Comparison of ENCODE assay signal across 8 mouse cellular contexts in the genomic region with DNA sequence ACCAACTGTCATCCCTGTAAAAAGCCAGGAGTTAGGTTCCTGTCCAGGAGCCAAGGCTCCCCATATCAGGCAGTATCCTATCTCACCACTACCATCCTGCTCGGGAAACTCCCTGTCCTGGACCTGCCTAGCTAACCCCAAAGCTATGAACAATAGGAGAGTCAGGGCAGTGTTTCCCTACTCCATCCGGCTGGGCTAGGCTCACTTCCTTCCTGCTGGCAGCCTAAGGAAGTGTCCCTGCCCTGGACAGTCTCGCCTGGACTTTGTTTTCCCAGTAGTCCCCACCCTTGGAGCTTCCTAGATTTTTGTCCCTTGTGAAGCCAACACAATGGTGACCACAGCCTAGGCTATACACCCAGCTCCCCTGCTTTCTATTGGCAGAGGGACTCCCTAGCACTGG. TPM values are rescaled to one million over a fixed set of nuclear protein-coding genes. Genes with fewer than 3 reads are reported as not detected.
DNase-seq lines count a peak whose midpoint lies in the region; ATAC-seq and TF ChIP-seq lines count a peak whose summit lies in the region.

No protein-coding gene starts in this region.

- peak overlapping the region; percentile 91 for H3K27ac ChIP-seq in embryonic facial prominence, embryonic 13.5 days

- WGBS in embryonic facial prominence, embryonic 13.5 days: 57% methylated on average over 3 of the region's 3 CpGs
- 38% methylated on average over 3 of the region's 3 CpGs for WGBS in lung, adult 2 months

- DNase-seq in adrenal gland, adult 2 months: peak; percentile 61
- DNase-seq in adrenal gland, adult 8-10 months: no peak
- peak; percentile 65 for DNase-seq in kidney, adult 18-20 months
- peak; percentile 48 for DNase-seq in lung, adult 2 months
- no peak for DNase-seq in T-cell, adult 2 months (ENCODE audit: low spot score)
- DNase-seq in testis, postnatal 14 days (ENCODE audit: low spot score): no peak

- no peaks in the 10 kb centered on the region for H3K27me3 ChIP-seq in embryonic facial prominence, embryonic 13.5 days

- no peaks in the 10 kb centered on the region for H3K9me3 ChIP-seq in embryonic facial prominence, embryonic 13.5 days

- peak overlapping the region; percentile 83; the same call in 1 of the 2 replicates for H3K4me3 ChIP-seq in embryonic facial prominence, embryonic 13.5 days
- H3K4me3 ChIP-seq in lung, adult 2 months (replicated peaks; ENCODE audit: extremely low read depth, low read depth, low read length): peak overlapping the region; percentile 76

- TF ChIP-seq CTCF in lung, adult 2 months (IDR thresholded peaks at IDR 0.05; ENCODE audit: insufficient read depth, low read length): no peak

- H3K9ac ChIP-seq in embryonic facial prominence, embryonic 13.5 days: no peak overlapping the region; the same call in 1 of the 2 replicates

- ATAC-seq in embryonic facial prominence, embryonic 13.5 days (ENCODE audit: insufficient number of reproducible peaks, insufficient read depth, low FRiP score, low TSS enrichment, low read depth): no peak
- no peak for ATAC-seq in frontal cortex, adult (ENCODE audit: low TSS enrichment)

- H3K36me3 ChIP-seq in embryonic facial prominence, embryonic 13.5 days: peaks cover 37% of the 10 kb centered on the region

- peak overlapping the region; percentile 88; the same call in 1 of the 2 replicates for H3K4me2 ChIP-seq in embryonic facial prominence, embryonic 13.5 days

- peak; percentile 51; the same call in 1 of the 2 replicates for TF ChIP-seq POLR2A in lung, adult 2 months (IDR thresholded peaks at IDR 0.05; ENCODE audit: borderline replicate concordance, extremely low read depth, low read depth, low read length)

- peaks cover 63% of the 10 kb centered on the region for H3K4me1 ChIP-seq in embryonic facial prominence, embryonic 13.5 days
- peaks cover 17% of the 10 kb centered on the region for H3K4me1 ChIP-seq in lung, adult 2 months (ENCODE audit: control insufficient read depth, insufficient read depth, low read length)

RNA-seq across cellular contexts. Expression of a gene that starts 0.9 kb away (rescaled TPM):
- 10 to 100 TPM; 36.8 to 52.8 TPM for total RNA-seq in adrenal gland, adult 2 months (2021)
- 92.1 and 102 TPM in 2 replicates for polyA plus RNA-seq in adrenal gland, adult 2 months (2012; rRNA removed)
- total RNA-seq in adrenal gland, adult 8-10 months (2022): 10 to 100 TPM; 27.3 to 47.0 (median 36.3) TPM
- polyA plus RNA-seq in embryonic facial prominence, embryonic 13.5 days (2015; fragmentation: Nextera tagmentation; extraction: Ambion mirVana): 118 TPM in 2 replicates
- polyA plus RNA-seq in lung, adult 2 months (2012; rRNA removed): 235 and 342 TPM in 2 replicates

RNA-seq across cellular contexts. Expression of a gene that starts 3.8 kb away (rescaled TPM):
- total RNA-seq in adrenal gland, adult 2 months (2021): 10 to 100 TPM; 52.2 to 57.5 TPM
- polyA plus RNA-seq in adrenal gland, adult 2 months (2012; rRNA removed): 88.2 and 94.1 TPM in 2 replicates
- 10 to 100 TPM; 55.1 to 64.1 (median 61.8) TPM for total RNA-seq in adrenal gland, adult 8-10 months (2022)
- polyA plus RNA-seq in embryonic facial prominence, embryonic 13.5 days (2015; fragmentation: Nextera tagmentation; extraction: Ambion mirVana): 35.9 and 42.9 TPM in 2 replicates
- 46.0 and 46.7 TPM in 2 replicates for polyA plus RNA-seq in lung, adult 2 months (2012; rRNA removed)

RNA-seq across cellular contexts. Expression of a gene that starts 9.9 kb away (rescaled TPM):
- 10 to 100 TPM; 13.7 to 15.2 TPM for total RNA-seq in adrenal gland, adult 2 months (2021)
- polyA plus RNA-seq in adrenal gland, adult 2 months (2012; rRNA removed): 6.3 and 7.0 TPM in 2 replicates
- 10 to 100 TPM in 1 of 4 experiments, 1 to 10 TPM in 3; 7.7 to 14.2 (median 9.3) TPM for total RNA-seq in adrenal gland, adult 8-10 months (2022)
- polyA plus RNA-seq in embryonic facial prominence, embryonic 13.5 days (2015; fragmentation: Nextera tagmentation; extraction: Ambion mirVana): 13.8 and 15.0 TPM in 2 replicates
- polyA plus RNA-seq in lung, adult 2 months (2012; rRNA removed): 19.6 and 26.5 TPM in 2 replicates

RNA-seq across cellular contexts. Expression of a gene that starts 11.8 kb away (rescaled TPM):
- 10 to 100 TPM; 15.9 to 19.2 TPM for total RNA-seq in adrenal gland, adult 2 months (2021)
- 111 TPM in 2 replicates for polyA plus RNA-seq in adrenal gland, adult 2 months (2012; rRNA removed)
- 10 to 100 TPM; 15.3 to 20.1 (median 17.0) TPM for total RNA-seq in adrenal gland, adult 8-10 months (2022)
- 21.8 and 22.5 TPM in 2 replicates for polyA plus RNA-seq in embryonic facial prominence, embryonic 13.5 days (2015; fragmentation: Nextera tagmentation; extraction: Ambion mirVana)
- 87.8 and 91.9 TPM in 2 replicates for polyA plus RNA-seq in lung, adult 2 months (2012; rRNA removed)

RNA-seq across cellular contexts. Expression of a gene that starts 13.8 kb away (rescaled TPM):
- total RNA-seq in adrenal gland, adult 2 months (2021): 1 to 10 TPM; 1.3 to 1.4 TPM
- 1.8 and 2.2 TPM in 2 replicates for polyA plus RNA-seq in adrenal gland, adult 2 months (2012; rRNA removed)
- 1 to 10 TPM; 1.5 to 2.3 (median 2.0) TPM for total RNA-seq in adrenal gland, adult 8-10 months (2022)
- polyA plus RNA-seq in embryonic facial prominence, embryonic 13.5 days (2015; fragmentation: Nextera tagmentation; extraction: Ambion mirVana): 1.6 and 2.8 TPM in 2 replicates
- polyA plus RNA-seq in lung, adult 2 months (2012; rRNA removed): 1.7 and 1.8 TPM in 2 replicates

Comparison
In these comparisons a context has a peak if more than half of its experiments do, and no peak if none do; other contexts are left out.
1. DNase-seq: peak in adrenal gland, adult 2 months (single experiment), kidney, adult 18-20 months (single experiment) and lung, adult 2 months (single experiment); none in adrenal gland, adult 8-10 months (single experiment), T-cell, adult 2 months (single experiment) and testis, postnatal 14 days (single experiment).